Mouse (Mus musculus): ENCODE measurements around the gene Nfat5.

Gene Nfat5

GRCm38 (mm10) chr8:107292928-107293601 lies at the start of gene Nfat5:
TSS of gene Nfat5 (plus strand) at chr8:107293470.
- DNase-seq: peak; percentile 100

- no peak for DNase-seq
These were observed 49.1 kb upstream of the Nfat5 start for GRCm38 (mm10) chr8:107244218-107244617.

- no peak for DNase-seq
These were observed 44.8 kb upstream of the Nfat5 start for GRCm38 (mm10) chr8:107248456-107248855.

GRCm38 (mm10) chr8:107251481-107252104 lies 41.7 kb upstream of the Nfat5 start:
- DNase-seq: no peak

- no peak for DNase-seq
These were observed 40.1 kb upstream of the Nfat5 start for GRCm38 (mm10) chr8:107253121-107253520.

- no peak for DNase-seq
These were observed 38.9 kb upstream of the Nfat5 start for GRCm38 (mm10) chr8:107254403-107254802.

GRCm38 (mm10) chr8:107254951-107255457 lies 38.3 kb upstream of the Nfat5 start:
- no peak for DNase-seq

GRCm38 (mm10) chr8:107257223-107257622 lies 36.0 kb upstream of the Nfat5 start:
- no peak for DNase-seq

GRCm38 (mm10) chr8:107260120-107260519 lies 33.1 kb upstream of the Nfat5 start:
- DNase-seq: no peak

GRCm38 (mm10) chr8:107261172-107261571 lies 32.1 kb upstream of the Nfat5 start:
- no peak for DNase-seq

- DNase-seq: no peak
These were observed 31.1 kb upstream of the Nfat5 start for GRCm38 (mm10) chr8:107262046-107262705.

- DNase-seq: no peak
These were observed 27.5 kb upstream of the Nfat5 start for GRCm38 (mm10) chr8:107265811-107266210.

GRCm38 (mm10) chr8:107268501-107268900 lies 24.8 kb upstream of the Nfat5 start:
- DNase-seq: no peak

GRCm38 (mm10) chr8:107269191-107269590 lies 24.1 kb upstream of the Nfat5 start:
- no peak for DNase-seq

- no peak for DNase-seq
These were observed 23.6 kb upstream of the Nfat5 start for GRCm38 (mm10) chr8:107269617-107270139.

GRCm38 (mm10) chr8:107270287-107270686 lies 23.0 kb upstream of the Nfat5 start:
- no peak for DNase-seq

GRCm38 (mm10) chr8:107270751-107271150 lies 22.5 kb upstream of the Nfat5 start:
- no peak for DNase-seq

GRCm38 (mm10) chr8:107277323-107277883 lies 15.9 kb upstream of the Nfat5 start:
- DNase-seq: no peak

GRCm38 (mm10) chr8:107278571-107278970 lies 14.7 kb upstream of the Nfat5 start:
- DNase-seq: no peak

GRCm38 (mm10) chr8:107286686-107287085 lies 6.6 kb upstream of the Nfat5 start:
- no peak for DNase-seq

GRCm38 (mm10) chr8:107287522-107287921 lies 5.7 kb upstream of the Nfat5 start:
- no peak for DNase-seq

GRCm38 (mm10) chr8:107291171-107291601 lies 2.1 kb upstream of the Nfat5 start:
- no peak for DNase-seq
